Mouse (Mus musculus) right cerebral cortex, adult 2 months (tissue): Measurements from ENCODE around the gene Acer2.

Source experiments
- DNase-seq, 2 experiments: peaks; one replicate each; pipeline ENCODE4 v3.0.0; 2021 to 2022; ENCODE audit warnings: low spot score in 2 of 2

Gene Acer2

GRCm38 (mm10) chr4:86887879-86888278 is 13.7 kb downstream of the Acer2 start:
- no peak for DNase-seq

- DNase-seq: no peak
Measured at GRCm38 (mm10) chr4:86897411-86897810, 23.2 kb downstream of the Acer2 start.

GRCm38 (mm10) chr4:86898791-86899474 is 24.7 kb downstream of the Acer2 start:
- DNase-seq: no peak

- no peak for DNase-seq
Measured at GRCm38 (mm10) chr4:86902351-86902750, 28.2 kb downstream of the Acer2 start.

GRCm38 (mm10) chr4:86904969-86905368 is 30.8 kb downstream of the Acer2 start:
- no peak for DNase-seq

- no peak for DNase-seq
Measured at GRCm38 (mm10) chr4:86905869-86906268, 31.7 kb downstream of the Acer2 start.

GRCm38 (mm10) chr4:86911576-86912341 is 37.6 kb downstream of the Acer2 start:
- DNase-seq: no peak

- no peak for DNase-seq
Measured at GRCm38 (mm10) chr4:86912757-86913156, 38.6 kb downstream of the Acer2 start.

- DNase-seq: no peak
Measured at GRCm38 (mm10) chr4:86916062-86916461, 41.9 kb downstream of the Acer2 start.

GRCm38 (mm10) chr4:86923476-86924055 is 49.4 kb downstream of the Acer2 start:
- DNase-seq: no peak

- peak; percentile 88 to 91 for DNase-seq
Measured at GRCm38 (mm10) chr4:86924804-86925458, 50.7 kb downstream of the Acer2 start.

- DNase-seq: no peak
Measured at GRCm38 (mm10) chr4:86926997-86927396, 52.8 kb downstream of the Acer2 start.

- DNase-seq: no peak
Measured at GRCm38 (mm10) chr4:86930101-86930635, 56.0 kb downstream of the Acer2 start.

GRCm38 (mm10) chr4:86930636-86931456 is 56.6 kb downstream of the Acer2 start:
- peak; percentile 30 to 56 for DNase-seq

- no peak for DNase-seq
Measured at GRCm38 (mm10) chr4:86933026-86933425, 58.8 kb downstream of the Acer2 start.

- no peak for DNase-seq
Measured at GRCm38 (mm10) chr4:86936217-86936616, 62.0 kb downstream of the Acer2 start.

GRCm38 (mm10) chr4:86936706-86937105 is 62.5 kb downstream of the Acer2 start:
- DNase-seq: no peak

- DNase-seq: no peak
Measured at GRCm38 (mm10) chr4:86942656-86943055, 68.5 kb downstream of the Acer2 start.

GRCm38 (mm10) chr4:86943296-86943695 is 69.1 kb downstream of the Acer2 start:
- DNase-seq: no peak

- no peak for DNase-seq
Measured at GRCm38 (mm10) chr4:86948794-86949193, 74.6 kb downstream of the Acer2 start.

GRCm38 (mm10) chr4:86953519-86953918 is 79.3 kb downstream of the Acer2 start:
- no peak for DNase-seq
